Mouse (Mus musculus): Measurements from ENCODE around the gene Zdhhc4.

Gene Zdhhc4

GRCm38 (mm10) chr5:143317288-143317610 is 11.8 kb downstream of the Zdhhc4 start:
- DNase-seq (ENCODE audit: low read depth, low spot score), result no peak

- no peak for DNase-seq (ENCODE audit: low read depth, low spot score)
These were observed 12.3 kb downstream of the Zdhhc4 start for GRCm38 (mm10) chr5:143316605-143317287.

GRCm38 (mm10) chr5:143315514-143315888 is 13.6 kb downstream of the Zdhhc4 start:
- no peak for DNase-seq (ENCODE audit: low read depth, low spot score)

- DNase-seq (ENCODE audit: low read depth, low spot score), result peak; percentile 47
These were observed 14.1 kb downstream of the Zdhhc4 start, which contains the start of gene E130309D02Rik for GRCm38 (mm10) chr5:143314730-143315513. Gene E130309D02Rik, minus strand, starts transcription at chr5:143315360.

- no peak for DNase-seq (ENCODE audit: low read depth, low spot score)
These were observed 14.8 kb downstream of the Zdhhc4 start for GRCm38 (mm10) chr5:143314183-143314729.

GRCm38 (mm10) chr5:143311886-143312285 is 17.2 kb downstream of the Zdhhc4 start:
- DNase-seq (ENCODE audit: low read depth, low spot score), result peak; percentile 41

- no peak for DNase-seq (ENCODE audit: low read depth, low spot score)
These were observed 19.1 kb downstream of the Zdhhc4 start for GRCm38 (mm10) chr5:143309916-143310315.

- no peak for DNase-seq (ENCODE audit: low read depth, low spot score)
These were observed 20.2 kb downstream of the Zdhhc4 start for GRCm38 (mm10) chr5:143308825-143309224.

GRCm38 (mm10) chr5:143304251-143304650 is 24.8 kb downstream of the Zdhhc4 start:
- no peak for DNase-seq (ENCODE audit: low read depth, low spot score)

GRCm38 (mm10) chr5:143301296-143301695 is 27.8 kb downstream of the Zdhhc4 start:
- no peak for DNase-seq (ENCODE audit: low read depth, low spot score)

- DNase-seq (ENCODE audit: low read depth, low spot score), result no peak
These were observed 29.4 kb downstream of the Zdhhc4 start for GRCm38 (mm10) chr5:143299686-143300085.

GRCm38 (mm10) chr5:143298391-143298790 is 30.7 kb downstream of the Zdhhc4 start:
- DNase-seq (ENCODE audit: low read depth, low spot score), result no peak

- no peak for DNase-seq (ENCODE audit: low read depth, low spot score)
These were observed 31.1 kb downstream of the Zdhhc4 start for GRCm38 (mm10) chr5:143297986-143298385.

- no peak for DNase-seq (ENCODE audit: low read depth, low spot score)
These were observed 33.7 kb downstream of the Zdhhc4 start for GRCm38 (mm10) chr5:143295330-143295729.

GRCm38 (mm10) chr5:143294862-143295261 is 34.2 kb downstream of the Zdhhc4 start:
- DNase-seq (ENCODE audit: low read depth, low spot score), result no peak

GRCm38 (mm10) chr5:143293404-143293803 is 35.7 kb downstream of the Zdhhc4 start, which contains the start of gene Zfp853:
Gene Zfp853, minus strand, starts transcription at chr5:143293623.
- no peak for DNase-seq (ENCODE audit: low read depth, low spot score)

- no peak for DNase-seq (ENCODE audit: low read depth, low spot score)
These were observed 36.2 kb downstream of the Zdhhc4 start for GRCm38 (mm10) chr5:143292879-143293278.

- no peak for DNase-seq (ENCODE audit: low read depth, low spot score)
These were observed 39.8 kb downstream of the Zdhhc4 start for GRCm38 (mm10) chr5:143289299-143289698.

- DNase-seq (ENCODE audit: low read depth, low spot score), result no peak
These were observed 40.6 kb downstream of the Zdhhc4 start for GRCm38 (mm10) chr5:143288378-143288911.

- DNase-seq (ENCODE audit: low read depth, low spot score), result no peak
These were observed 41.2 kb downstream of the Zdhhc4 start for GRCm38 (mm10) chr5:143287774-143288328.

GRCm38 (mm10) chr5:143284762-143285161 is 44.3 kb downstream of the Zdhhc4 start:
- no peak for DNase-seq (ENCODE audit: low read depth, low spot score)

- DNase-seq (ENCODE audit: low read depth, low spot score), result no peak
These were observed 49.8 kb downstream of the Zdhhc4 start for GRCm38 (mm10) chr5:143279247-143279646.
